Mouse (Mus musculus): ENCODE measurements around the gene Fbxo45. TPM values are rescaled to one million over a fixed set of nuclear protein-coding genes. Genes with fewer than 3 reads are reported as not detected.
"Not testable (repeated sequence)": the region's sequence is repeated elsewhere in the genome, so short reads cannot be mapped to it uniquely, and the experiment has no call there.

Gene Fbxo45
- polyA plus RNA-seq, 2 experiments: 13.3 to 14.0 TPM

GRCm38 (mm10) chr16:32277308-32278256 lies 30.6 kb upstream of the Fbxo45 start, which contains the start of gene Rnf168:
Gene Rnf168, plus strand, starts transcription at chr16:32277459.
- no peaks in the 10 kb centered on the region for H3K9me3 ChIP-seq (ENCODE audit: control insufficient read depth, low read length)
- peaks cover 12% of the 10 kb centered on the region for H3K36me3 ChIP-seq (ENCODE audit: control insufficient read depth, insufficient read depth, low read length)
- peak; percentile 84; the same call in 1 of the 2 replicates for TF ChIP-seq POLR2A (IDR thresholded peaks at IDR 0.05; ENCODE audit: borderline replicate concordance, extremely low read depth, insufficient read depth, insufficient read length)
- H3K4me3 ChIP-seq (replicated peaks; ENCODE audit: low read length): peak within 1 kb of the TSS; percentile 82
- peak within 1 kb of the TSS; percentile 68 for H3K4me2 ChIP-seq (replicated peaks; ENCODE audit: low read depth, low read length, severe bottlenecking)
- peak; percentile 93 for DNase-seq (ENCODE audit: low spot score)
- H3K4me1 ChIP-seq (ENCODE audit: control insufficient read depth, insufficient read depth, low read length): peaks cover 8% of the 10 kb centered on the region
- H3K27ac ChIP-seq (replicated peaks; ENCODE audit: low read depth, low read length): peak within 1 kb of the TSS; percentile 96
- peak within 1 kb of the TSS; percentile 93 for H3K9ac ChIP-seq (ENCODE audit: low read depth, low read length, severe bottlenecking)
- H3K27me3 ChIP-seq (ENCODE audit: control insufficient read depth, insufficient read depth, low read length): no peaks in the 10 kb centered on the region
- peak; percentile 93 for ATAC-seq (ENCODE audit: low FRiP score, low read depth)
- WGBS: under 1% methylated on average over 70 of the region's 75 CpGs

GRCm38 (mm10) chr16:32275830-32276229 lies 28.9 kb upstream of the Fbxo45 start:
- Histone ChIP-seq H3K4me3 (replicated peaks; ENCODE audit: low read length) (no peak overlapping the region), H3K9me3 (ENCODE audit: control insufficient read depth, low read length) (no peaks in the 10 kb centered on the region), H3K9ac (ENCODE audit: low read depth, low read length, severe bottlenecking) (no peak overlapping the region), H3K36me3 (ENCODE audit: control insufficient read depth, insufficient read depth, low read length) (peaks cover 7% of the 10 kb centered on the region), H3K4me2 (replicated peaks; ENCODE audit: low read depth, low read length, severe bottlenecking) (no peak overlapping the region), H3K27ac (replicated peaks; ENCODE audit: low read depth, low read length) (no peak overlapping the region), H3K27me3 (ENCODE audit: control insufficient read depth, insufficient read depth, low read length) (no peaks in the 10 kb centered on the region), H3K4me1 (ENCODE audit: control insufficient read depth, insufficient read depth, low read length) (peaks cover 8% of the 10 kb centered on the region)
- 68% methylated on average over 1 of the region's 1 CpGs for WGBS
- no peak for DNase-seq (ENCODE audit: low spot score)
- ATAC-seq (ENCODE audit: low FRiP score, low read depth): no peak
- TF ChIP-seq POLR2A (IDR thresholded peaks at IDR 0.05; ENCODE audit: borderline replicate concordance, extremely low read depth, insufficient read depth, insufficient read length): no peak

- H3K36me3 ChIP-seq (ENCODE audit: control insufficient read depth, insufficient read depth, low read length): peaks cover 3% of the 10 kb centered on the region
- no peak overlapping the region for H3K4me2 ChIP-seq (replicated peaks; ENCODE audit: low read depth, low read length, severe bottlenecking)
- TF ChIP-seq POLR2A (IDR thresholded peaks at IDR 0.05; ENCODE audit: borderline replicate concordance, extremely low read depth, insufficient read depth, insufficient read length): no peak
- no peak overlapping the region for H3K27ac ChIP-seq (replicated peaks; ENCODE audit: low read depth, low read length)
- no peak overlapping the region for H3K4me3 ChIP-seq (replicated peaks; ENCODE audit: low read length)
- no peak overlapping the region for H3K9ac ChIP-seq (ENCODE audit: low read depth, low read length, severe bottlenecking)
- H3K27me3 ChIP-seq (ENCODE audit: control insufficient read depth, insufficient read depth, low read length): no peaks in the 10 kb centered on the region
- peaks cover 8% of the 10 kb centered on the region for H3K4me1 ChIP-seq (ENCODE audit: control insufficient read depth, insufficient read depth, low read length)
- DNase-seq (ENCODE audit: low spot score) (no peak), ATAC-seq (ENCODE audit: low FRiP score, low read depth) (no peak)
- WGBS: 91% methylated on average over 6 of the region's 6 CpGs
- no peaks in the 10 kb centered on the region for H3K9me3 ChIP-seq (ENCODE audit: control insufficient read depth, low read length)
These were observed 28.1 kb upstream of the Fbxo45 start for GRCm38 (mm10) chr16:32275041-32275440.

- no peaks in the 10 kb centered on the region for H3K9me3 ChIP-seq (ENCODE audit: control insufficient read depth, low read length)
- 49% methylated on average over 9 of the region's 9 CpGs for WGBS
- H3K27ac ChIP-seq (replicated peaks; ENCODE audit: low read depth, low read length): no peak overlapping the region
- no peaks in the 10 kb centered on the region for H3K36me3 ChIP-seq (ENCODE audit: control insufficient read depth, insufficient read depth, low read length)
- no peaks in the 10 kb centered on the region for H3K27me3 ChIP-seq (ENCODE audit: control insufficient read depth, insufficient read depth, low read length)
- DNase-seq (ENCODE audit: low spot score) (no peak), ATAC-seq (ENCODE audit: low FRiP score, low read depth) (no peak)
- no peak overlapping the region for H3K4me3 ChIP-seq (replicated peaks; ENCODE audit: low read length)
- no peak overlapping the region for H3K9ac ChIP-seq (ENCODE audit: low read depth, low read length, severe bottlenecking)
- H3K4me2 ChIP-seq (replicated peaks; ENCODE audit: low read depth, low read length, severe bottlenecking): no peak overlapping the region
- no peak for TF ChIP-seq POLR2A (IDR thresholded peaks at IDR 0.05; ENCODE audit: borderline replicate concordance, extremely low read depth, insufficient read depth, insufficient read length)
- H3K4me1 ChIP-seq (ENCODE audit: control insufficient read depth, insufficient read depth, low read length): peaks cover 1% of the 10 kb centered on the region; the same call in 1 of the 2 replicates
These were observed 26.4 kb upstream of the Fbxo45 start for GRCm38 (mm10) chr16:32273338-32273737.

GRCm38 (mm10) chr16:32271291-32271690 lies 24.3 kb upstream of the Fbxo45 start, which contains the start of gene Smco1:
Gene Smco1, plus strand, starts transcription at chr16:32271468.
- Histone ChIP-seq H3K27ac (replicated peaks; ENCODE audit: low read depth, low read length) (no peak within 1 kb of the TSS), H3K4me3 (replicated peaks; ENCODE audit: low read length) (no peak within 1 kb of the TSS), H3K27me3 (ENCODE audit: control insufficient read depth, insufficient read depth, low read length) (no peaks in the 10 kb centered on the region), H3K4me2 (replicated peaks; ENCODE audit: low read depth, low read length, severe bottlenecking) (no peak within 1 kb of the TSS), H3K36me3 (ENCODE audit: control insufficient read depth, insufficient read depth, low read length) (no peaks in the 10 kb centered on the region), H3K4me1 (ENCODE audit: control insufficient read depth, insufficient read depth, low read length) (no peaks in the 10 kb centered on the region), H3K9me3 (ENCODE audit: control insufficient read depth, low read length) (no peaks in the 10 kb centered on the region), H3K9ac (ENCODE audit: low read depth, low read length, severe bottlenecking) (no peak within 1 kb of the TSS)
- TF ChIP-seq POLR2A (IDR thresholded peaks at IDR 0.05; ENCODE audit: borderline replicate concordance, extremely low read depth, insufficient read depth, insufficient read length): no peak
- DNase-seq (ENCODE audit: low spot score) (no peak), ATAC-seq (ENCODE audit: low FRiP score, low read depth) (no peak)
- WGBS: 84% methylated on average over 11 of the region's 11 CpGs

- DNase-seq (ENCODE audit: low spot score): peak; percentile 22
- not testable (repeated sequence) for H3K9ac ChIP-seq (ENCODE audit: low read depth, low read length, severe bottlenecking); H3K27ac ChIP-seq (replicated peaks; ENCODE audit: low read depth, low read length)
These were observed 17.3 kb upstream of the Fbxo45 start for GRCm38 (mm10) chr16:32264225-32264624.

More at GRCm38 (mm10) chr16:32264225-32264624, 17.3 kb upstream of the Fbxo45 start:
- not testable (repeated sequence) for ATAC-seq (ENCODE audit: low FRiP score, low read depth); H3K4me2 ChIP-seq (replicated peaks; ENCODE audit: low read depth, low read length, severe bottlenecking); H3K9me3 ChIP-seq (ENCODE audit: control insufficient read depth, low read length); H3K27me3 ChIP-seq (ENCODE audit: control insufficient read depth, insufficient read depth, low read length); H3K4me1 ChIP-seq (ENCODE audit: control insufficient read depth, insufficient read depth, low read length); H3K36me3 ChIP-seq (ENCODE audit: control insufficient read depth, insufficient read depth, low read length); H3K4me3 ChIP-seq (replicated peaks; ENCODE audit: low read length)
- WGBS: 83% methylated on average over 2 of the region's 2 CpGs

Data from limb, embryonic 14.5 days (tissue).